Mouse (Mus musculus): Measurements from ENCODE around the gene Clcf1. TPM values are rescaled to one million over a fixed set of nuclear protein-coding genes. Genes with fewer than 3 reads are reported as not detected.

Clcf1 gene
- total RNA-seq (2021) = under 1 TPM; 0.52 to 0.61 TPM
- long read RNA-seq, experiment 1 = 0 reads
- long read RNA-seq, experiment 2 = 0 reads

- intact Hi-C loops (cut with DNase I) = no loop called here
- peak in 1 of 2 experiments; percentile 43 for DNase-seq
Measured at GRCm38 (mm10) chr19:4214071-4214770, at the start of gene Clcf1, which contains the start of gene AC109138.7. Clcf1 (plus strand) TSS chr19:4214238. AC109138.7 (plus strand) TSS chr19:4214357.

GRCm38 (mm10) chr19:4164721-4165120 is 49.3 kb upstream of the Clcf1 start:
- no peak for DNase-seq
- intact Hi-C loops (cut with DNase I) = no loop called here

- intact Hi-C loops (cut with DNase I) = no loop called here
- DNase-seq = no peak
Measured at GRCm38 (mm10) chr19:4166678-4167476, 47.2 kb upstream of the Clcf1 start.

DNA sequence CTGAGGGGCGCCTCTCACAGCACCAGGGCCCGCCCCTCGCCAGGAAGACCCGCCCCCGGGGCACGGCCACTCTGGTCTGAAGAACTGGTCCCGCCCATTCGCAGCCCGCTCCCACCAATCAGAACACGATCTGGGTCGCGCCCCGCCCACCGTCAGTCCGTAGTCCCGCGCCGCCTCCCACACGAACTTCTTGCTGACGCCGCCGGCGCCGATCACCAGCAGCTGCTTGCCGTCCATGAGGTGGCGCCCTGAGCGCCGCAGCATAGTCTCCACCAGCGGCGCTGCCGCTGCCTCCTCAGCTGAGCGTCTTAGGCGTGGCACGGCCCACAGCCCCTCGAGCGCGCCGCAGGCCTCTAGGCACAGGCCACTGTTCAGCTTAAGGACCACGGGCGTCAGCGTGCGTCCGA is 44.7 kb upstream of the Clcf1 start:
- intact Hi-C loops (cut with DNase I) = loop anchor here (1.0 kb wide), 1 partner anchor 22 kb away; the partner anchor contains the start of gene Tbc1d10c
- DNase-seq = peak; percentile 99 to 100

DNA sequence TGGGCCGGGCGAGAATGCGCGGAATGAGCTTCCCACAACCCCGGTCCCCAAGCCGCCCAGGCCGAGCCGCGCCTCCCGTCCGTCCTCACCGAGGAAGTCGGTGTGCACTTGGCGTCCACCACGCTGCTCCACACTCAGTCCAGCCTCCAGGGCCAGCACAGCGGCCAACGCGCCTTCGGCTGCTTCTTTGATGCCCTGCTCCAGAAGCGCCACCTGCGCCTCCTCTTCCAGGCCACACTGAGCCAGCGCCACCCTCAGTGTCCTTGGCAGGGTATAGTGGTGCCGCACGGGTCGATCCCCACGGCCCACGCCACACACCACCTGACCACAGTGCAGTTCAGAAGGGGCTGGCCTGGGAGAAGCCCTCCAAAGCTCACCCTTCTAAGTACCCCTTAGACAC is 44.2 kb upstream of the Clcf1 start:
- intact Hi-C loops (cut with DNase I) = loop anchor here (1.0 to 5.0 kb wide), 2 partner anchors 21 to 57 kb away; partner anchors contain the start of gene Tbc1d10c
- no peak for DNase-seq

DNA sequence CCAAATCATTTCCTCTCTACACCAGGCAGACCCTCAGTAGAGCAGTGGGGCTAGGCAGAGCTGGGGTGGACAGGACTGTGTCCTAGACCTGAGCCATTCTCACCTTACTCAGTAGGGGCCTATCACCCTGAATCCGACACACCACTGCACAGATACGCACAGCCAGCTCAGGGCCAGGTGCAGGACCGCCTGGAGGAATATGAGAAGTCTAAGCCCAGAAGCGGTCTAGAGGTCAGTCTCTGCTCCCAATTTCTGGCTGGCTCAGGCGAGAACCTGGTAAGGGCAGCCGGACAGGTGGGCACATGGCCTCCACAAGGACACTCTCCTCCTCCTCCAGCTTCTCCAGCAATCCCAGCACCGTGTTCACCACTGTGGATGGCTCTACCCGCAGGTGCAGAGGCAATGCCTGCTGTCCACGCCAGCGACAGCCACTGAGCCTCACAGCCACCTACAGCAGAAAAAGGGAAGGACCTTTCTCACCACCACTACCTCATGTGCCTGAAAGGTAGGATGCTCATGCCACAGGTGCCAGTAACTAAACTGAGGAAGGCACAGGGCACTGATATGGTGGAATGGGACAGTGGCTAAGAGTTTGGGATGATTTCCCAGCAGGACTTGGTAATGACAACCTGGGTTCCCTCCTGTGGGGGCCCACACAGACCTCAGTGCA is 43.2 kb upstream of the Clcf1 start:
- DNase-seq = no peak
- intact Hi-C loops (cut with DNase I) = loop anchor here (5.0 kb wide), 1 partner anchor 56 kb away; no protein-coding TSS in a partner anchor

DNA sequence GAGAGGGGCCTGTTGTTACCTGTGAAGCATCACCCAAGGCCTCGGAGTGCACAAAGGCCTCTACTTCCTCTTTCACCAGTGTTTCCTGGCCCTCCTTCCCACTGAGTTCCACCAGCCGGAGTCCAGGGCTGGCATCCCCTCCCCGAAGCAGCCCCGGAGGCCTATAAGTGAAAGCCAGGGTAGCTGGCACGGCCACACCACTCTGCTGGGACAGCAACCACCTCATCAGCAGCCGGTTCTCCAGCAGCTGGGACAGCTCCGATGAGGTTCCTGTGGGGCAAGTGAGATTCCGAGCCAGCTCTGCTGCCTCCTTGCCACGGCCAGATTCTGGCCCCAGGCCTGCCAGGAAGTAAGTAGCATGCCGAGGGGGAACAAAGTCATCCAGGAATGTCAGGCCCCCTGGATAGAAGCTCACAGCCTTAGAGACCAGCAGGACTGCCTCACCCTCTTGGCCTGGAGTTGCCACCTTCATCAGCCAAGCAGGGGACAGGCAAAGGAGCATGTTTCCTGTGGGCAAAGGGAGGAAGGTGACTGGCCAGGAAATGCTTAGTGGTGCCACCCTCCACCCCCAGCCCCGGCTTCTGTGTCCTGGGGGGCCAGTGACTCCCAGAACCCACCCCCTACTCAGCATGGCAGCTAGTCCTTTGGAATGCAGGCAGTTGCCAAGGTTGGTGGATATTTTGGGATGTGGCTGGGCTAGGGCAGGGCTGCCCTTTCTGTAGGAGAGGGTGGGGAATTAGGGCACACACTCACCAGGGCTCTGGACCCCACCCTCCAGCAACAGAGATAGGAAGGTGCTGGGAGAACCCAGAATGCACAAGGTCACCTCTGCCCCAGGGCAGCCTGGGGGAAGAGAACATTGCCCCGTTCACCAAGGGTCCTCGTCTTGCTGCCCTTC is 42.4 kb upstream of the Clcf1 start:
- intact Hi-C loops (cut with DNase I) = loop anchor here (5.0 kb wide), 1 partner anchor 56 kb away; no protein-coding TSS in a partner anchor
- peak in 1 of 2 experiments; percentile 55 for DNase-seq

DNA sequence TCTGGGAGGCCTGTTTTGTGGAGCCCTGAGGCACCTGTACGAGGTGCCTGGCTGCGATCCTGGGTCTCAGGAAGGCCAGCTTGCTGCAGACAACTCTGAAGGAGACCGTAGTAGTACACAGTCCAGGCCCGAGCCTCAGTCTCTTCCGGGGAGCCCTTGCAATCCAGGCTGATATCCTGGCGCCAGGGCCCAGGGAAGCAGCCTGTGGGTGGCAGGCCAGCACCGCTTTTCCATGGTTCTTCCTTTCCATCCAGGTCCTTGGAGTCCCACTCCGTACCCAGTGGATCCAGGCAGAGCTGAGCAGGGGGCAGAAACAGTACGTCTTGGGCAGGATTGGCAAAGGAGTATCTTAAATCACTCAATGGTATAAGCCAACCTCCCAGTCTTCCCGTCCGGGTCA is 41.1 kb upstream of the Clcf1 start:
- DNase-seq = no peak
- intact Hi-C loops (cut with DNase I) = loop anchor here (5.0 kb wide), 1 partner anchor 54 kb away; no protein-coding TSS in a partner anchor

DNA sequence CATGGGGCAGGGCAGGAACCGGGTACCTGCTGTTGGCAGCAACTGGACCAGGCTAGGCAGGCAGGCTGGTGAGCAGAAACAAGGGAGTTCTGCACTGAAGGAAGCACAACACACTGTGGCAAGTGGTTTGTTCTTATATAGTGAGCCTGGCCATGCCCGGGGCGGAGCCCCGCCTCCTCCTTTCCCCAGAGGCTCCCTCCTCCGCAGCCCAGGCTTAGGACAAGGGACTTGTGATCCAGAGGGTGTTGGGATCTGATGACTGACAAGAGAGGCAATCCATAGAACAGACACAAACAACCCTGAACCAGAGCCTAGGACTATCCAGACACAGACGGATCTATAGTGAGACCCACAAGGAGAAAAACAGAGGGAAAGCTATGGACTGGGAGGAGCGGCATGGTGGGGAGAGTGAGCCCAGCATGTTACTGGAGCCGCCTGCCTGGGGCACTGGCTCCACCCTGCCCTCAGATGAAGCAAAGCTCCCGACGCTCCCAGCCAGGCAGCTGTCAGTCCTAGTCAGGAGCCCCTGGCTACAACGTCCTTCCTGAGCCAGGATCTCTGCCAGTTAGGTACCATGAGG is 38.6 kb upstream of the Clcf1 start, which contains the start of gene Carns1:
Gene Carns1 (minus strand): TSS at position 112 of the 580 bp plus-strand sequence.
- intact Hi-C loops (cut with DNase I) = loop anchor here (2.0 kb wide), 1 partner anchor 13 kb away; no protein-coding TSS in a partner anchor
- DNase-seq = peak in 1 of 2 experiments; percentile 47

DNA sequence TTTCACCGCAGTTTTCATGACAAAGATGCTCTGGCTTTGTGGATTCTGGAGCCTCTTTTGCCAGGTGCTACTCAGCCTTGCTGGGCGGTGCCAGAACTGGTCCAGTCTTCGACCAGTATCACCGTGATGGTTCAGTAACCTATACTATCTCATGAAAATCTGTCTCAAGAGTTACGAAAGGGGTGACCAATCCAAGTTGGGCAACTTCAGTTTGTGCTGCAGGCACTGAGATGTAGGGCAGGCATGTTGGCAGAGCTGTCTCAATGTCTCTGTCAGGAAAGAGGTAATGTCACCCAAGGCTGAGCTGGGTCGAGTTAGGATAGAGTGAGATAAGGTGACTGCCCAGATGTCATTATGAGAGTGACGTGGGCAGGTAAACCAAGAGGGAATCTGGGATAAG is 33.6 kb upstream of the Clcf1 start:
- intact Hi-C loops (cut with DNase I) = no loop called here
- no peak for DNase-seq

- DNase-seq = no peak
- intact Hi-C loops (cut with DNase I) = no loop called here
Measured at GRCm38 (mm10) chr19:4181892-4182291, 32.1 kb upstream of the Clcf1 start.

DNA sequence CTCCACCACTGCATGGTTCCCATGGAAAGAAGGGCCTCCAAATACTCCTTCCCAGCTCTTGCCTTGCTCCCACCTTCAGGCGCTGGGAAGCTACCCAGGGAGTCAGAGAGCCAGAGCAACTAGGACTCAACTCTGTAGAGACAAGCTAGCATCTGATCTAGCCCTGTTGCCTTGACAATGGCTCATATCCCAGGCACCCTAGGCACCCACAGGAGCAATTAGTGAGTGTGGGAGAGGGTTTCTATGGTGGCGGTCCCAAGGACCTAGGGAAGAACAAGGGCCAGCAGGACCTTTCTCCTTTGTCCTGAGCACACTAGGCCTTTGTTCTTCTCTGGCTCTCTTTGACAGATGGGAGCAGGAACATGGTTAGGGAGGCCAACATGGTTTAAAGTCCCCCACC is 30.3 kb upstream of the Clcf1 start:
- intact Hi-C loops (cut with DNase I) = no loop called here
- DNase-seq = no peak

- DNase-seq = no peak
- intact Hi-C loops (cut with DNase I) = no loop called here
Measured at GRCm38 (mm10) chr19:4184976-4185975, 28.8 kb upstream of the Clcf1 start.

GRCm38 (mm10) chr19:4187303-4187702 is 26.7 kb upstream of the Clcf1 start:
- intact Hi-C loops (cut with DNase I) = no loop called here
- no peak for DNase-seq

GRCm38 (mm10) chr19:4189051-4189620 is 24.9 kb upstream of the Clcf1 start:
- intact Hi-C loops (cut with DNase I) = loop anchor here (2.0 kb wide), 1 partner anchor 14 kb away; the partner anchor contains the start of gene Carns1
- DNase-seq = no peak

DNA sequence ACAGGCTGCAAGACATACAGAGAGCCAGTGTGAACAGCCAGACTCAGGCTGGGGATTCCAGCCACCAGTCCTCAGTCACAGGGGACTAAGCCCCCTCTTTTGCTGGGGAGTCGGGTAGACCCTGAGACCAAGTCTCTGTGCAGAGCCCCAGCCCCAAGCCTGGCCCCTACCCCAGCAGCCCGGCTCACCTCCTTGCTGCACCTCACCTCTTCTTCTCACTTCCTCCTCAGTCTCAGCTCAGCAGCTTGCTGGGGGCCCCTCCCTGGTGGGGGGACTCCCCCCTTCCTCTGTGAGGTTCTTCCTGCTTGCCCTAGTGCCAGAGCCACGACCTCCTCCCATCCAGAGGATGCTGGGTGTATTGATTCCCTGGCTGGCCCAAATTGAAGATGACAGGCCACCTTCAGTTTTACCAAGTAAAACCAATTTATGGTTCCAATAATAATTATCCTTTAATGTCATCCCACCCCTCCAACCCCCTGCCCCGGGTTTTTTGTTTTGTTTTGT is 23.2 kb upstream of the Clcf1 start, which contains the start of gene Tbc1d10c:
Gene Tbc1d10c (minus strand): TSS at position 454 of the 504 bp plus-strand sequence.
- DNase-seq = no peak
- intact Hi-C loops (cut with DNase I) = loop anchor here (1.0 kb wide), 1 partner anchor 22 kb away; no protein-coding TSS in a partner anchor
